Mouse (Mus musculus): ENCODE measurements around the gene Nbas. TPM values are rescaled to one million over a fixed set of nuclear protein-coding genes. Genes with fewer than 3 reads are reported as not detected.

The Nbas gene
- polyA plus RNA-seq, 1 experiment from 2014 or later = 14.0 TPM

- no peak overlapping the region for H3K27ac ChIP-seq
- H3K4me3 ChIP-seq = no peak overlapping the region
- 88% methylated on average over 3 of the region's 3 CpGs for WGBS
- DNase-seq (ENCODE audit: low spot score) = no peak
- H3K4me1 ChIP-seq (replicated peaks) = no peaks in the 10 kb centered on the region
- H3K9me3 ChIP-seq = no peaks in the 10 kb centered on the region
- H3K27me3 ChIP-seq (ENCODE audit: insufficient read depth, poor library complexity, severe bottlenecking) = no peaks in the 10 kb centered on the region
- peaks cover 29% of the 10 kb centered on the region for H3K36me3 ChIP-seq
Measured at GRCm38 (mm10) chr12:13314384-13314783, 45.5 kb downstream of the Nbas start.

- no peak for DNase-seq (ENCODE audit: low spot score)
- no peak overlapping the region for H3K27ac ChIP-seq
- no peaks in the 10 kb centered on the region for H3K4me1 ChIP-seq (replicated peaks)
Measured at GRCm38 (mm10) chr12:13315081-13315480, 46.1 kb downstream of the Nbas start.

GRCm38 (mm10) chr12:13342535-13342934, 73.6 kb downstream of the Nbas start:
- no peaks in the 10 kb centered on the region for H3K9me3 ChIP-seq
- H3K27ac ChIP-seq = no peak overlapping the region
- no peaks in the 10 kb centered on the region for H3K27me3 ChIP-seq (ENCODE audit: insufficient read depth, poor library complexity, severe bottlenecking)
- no peak overlapping the region for H3K4me3 ChIP-seq
- H3K36me3 ChIP-seq = peaks cover 37% of the 10 kb centered on the region
- no peak for DNase-seq (ENCODE audit: low spot score)
- no peaks in the 10 kb centered on the region for H3K4me1 ChIP-seq (replicated peaks)
- 92% methylated on average over 5 of the region's 5 CpGs for WGBS

More at GRCm38 (mm10) chr12:13315081-13315480, 46.1 kb downstream of the Nbas start:
- Histone ChIP-seq H3K4me3 (no peak overlapping the region), H3K36me3 (peaks cover 26% of the 10 kb centered on the region), H3K27me3 (ENCODE audit: insufficient read depth, poor library complexity, severe bottlenecking) (no peaks in the 10 kb centered on the region), H3K9me3 (no peaks in the 10 kb centered on the region)
- WGBS = 94% methylated on average over 1 of the region's 1 CpGs

GRCm38 (mm10) chr12:13356201-13356600, 87.3 kb downstream of the Nbas start:
- no peak for DNase-seq (ENCODE audit: low spot score)
- 96% methylated on average over 10 of the region's 10 CpGs for WGBS

GRCm38 (mm10) chr12:13356769-13357168, 87.8 kb downstream of the Nbas start:
- Histone ChIP-seq H3K36me3 (peaks cover 36% of the 10 kb centered on the region), H3K9me3 (no peaks in the 10 kb centered on the region), H3K27ac (no peak overlapping the region), H3K4me1 (replicated peaks) (peaks cover 11% of the 10 kb centered on the region; the same call in 1 of the 2 replicates), H3K4me3 (no peak overlapping the region), H3K27me3 (ENCODE audit: insufficient read depth, poor library complexity, severe bottlenecking) (no peaks in the 10 kb centered on the region)
- WGBS = 90% methylated on average over 7 of the region's 7 CpGs
- no peak for DNase-seq (ENCODE audit: low spot score)

More at GRCm38 (mm10) chr12:13356201-13356600, 87.3 kb downstream of the Nbas start:
- Histone ChIP-seq H3K4me3 (no peak overlapping the region), H3K4me1 (replicated peaks) (peaks cover 11% of the 10 kb centered on the region; the same call in 1 of the 2 replicates), H3K27me3 (ENCODE audit: insufficient read depth, poor library complexity, severe bottlenecking) (no peaks in the 10 kb centered on the region), H3K27ac (no peak overlapping the region), H3K9me3 (no peaks in the 10 kb centered on the region), H3K36me3 (peaks cover 34% of the 10 kb centered on the region)

- DNase-seq (ENCODE audit: low spot score) = no peak
- no peaks in the 10 kb centered on the region for H3K9me3 ChIP-seq
- H3K36me3 ChIP-seq = peaks cover 41% of the 10 kb centered on the region
- peaks cover 11% of the 10 kb centered on the region; the same call in 1 of the 2 replicates for H3K4me1 ChIP-seq (replicated peaks)
- WGBS = 93% methylated on average over 5 of the region's 5 CpGs
- no peaks in the 10 kb centered on the region for H3K27me3 ChIP-seq (ENCODE audit: insufficient read depth, poor library complexity, severe bottlenecking)
- no peak overlapping the region for H3K27ac ChIP-seq
- no peak overlapping the region for H3K4me3 ChIP-seq
Measured at GRCm38 (mm10) chr12:13357229-13357628, 88.3 kb downstream of the Nbas start.

GRCm38 (mm10) chr12:13358849-13359248, 89.9 kb downstream of the Nbas start:
- Histone ChIP-seq H3K4me3 (no peak overlapping the region), H3K9me3 (no peaks in the 10 kb centered on the region), H3K36me3 (peaks cover 50% of the 10 kb centered on the region), H3K27ac (no peak overlapping the region), H3K4me1 (replicated peaks) (peaks cover 11% of the 10 kb centered on the region; the same call in 1 of the 2 replicates), H3K27me3 (ENCODE audit: insufficient read depth, poor library complexity, severe bottlenecking) (no peaks in the 10 kb centered on the region)
- 83% methylated on average over 4 of the region's 4 CpGs for WGBS
- no peak for DNase-seq (ENCODE audit: low spot score)

GRCm38 (mm10) chr12:13360183-13360811, 91.4 kb downstream of the Nbas start:
- Histone ChIP-seq H3K36me3 (peaks cover 50% of the 10 kb centered on the region), H3K4me3 (no peak overlapping the region), H3K4me1 (replicated peaks) (peaks cover 11% of the 10 kb centered on the region; the same call in 1 of the 2 replicates), H3K27me3 (ENCODE audit: insufficient read depth, poor library complexity, severe bottlenecking) (no peaks in the 10 kb centered on the region), H3K27ac (no peak overlapping the region), H3K9me3 (no peaks in the 10 kb centered on the region)
- 41% methylated on average over 7 of the region's 7 CpGs for WGBS
- no peak for DNase-seq (ENCODE audit: low spot score)

- no peak for DNase-seq (ENCODE audit: low spot score)
- H3K9me3 ChIP-seq = no peaks in the 10 kb centered on the region
- H3K27ac ChIP-seq = no peak overlapping the region
- H3K4me1 ChIP-seq (replicated peaks) = no peaks in the 10 kb centered on the region
- H3K36me3 ChIP-seq = peaks cover 2% of the 10 kb centered on the region
- no peak overlapping the region for H3K4me3 ChIP-seq
- H3K27me3 ChIP-seq (ENCODE audit: insufficient read depth, poor library complexity, severe bottlenecking) = no peaks in the 10 kb centered on the region
- WGBS = 94% methylated on average over 7 of the region's 7 CpGs
Measured at GRCm38 (mm10) chr12:13381580-13381979, 112.6 kb downstream of the Nbas start.

- H3K36me3 ChIP-seq = no peaks in the 10 kb centered on the region
- H3K27me3 ChIP-seq (ENCODE audit: insufficient read depth, poor library complexity, severe bottlenecking) = no peaks in the 10 kb centered on the region
- H3K4me1 ChIP-seq (replicated peaks) = no peaks in the 10 kb centered on the region
- DNase-seq (ENCODE audit: low spot score) = no peak
- no peak overlapping the region for H3K27ac ChIP-seq
- no peaks in the 10 kb centered on the region for H3K9me3 ChIP-seq
- H3K4me3 ChIP-seq = no peak overlapping the region
Measured at GRCm38 (mm10) chr12:13382046-13382445, 113.1 kb downstream of the Nbas start.

GRCm38 (mm10) chr12:13389644-13390043, 120.7 kb downstream of the Nbas start:
- Histone ChIP-seq H3K27me3 (ENCODE audit: insufficient read depth, poor library complexity, severe bottlenecking) (no peaks in the 10 kb centered on the region), H3K36me3 (peaks cover 32% of the 10 kb centered on the region), H3K4me1 (replicated peaks) (no peaks in the 10 kb centered on the region), H3K27ac (no peak overlapping the region), H3K4me3 (no peak overlapping the region), H3K9me3 (no peaks in the 10 kb centered on the region)
- DNase-seq (ENCODE audit: low spot score) = no peak
- 89% methylated on average over 1 of the region's 1 CpGs for WGBS

- no peaks in the 10 kb centered on the region for H3K9me3 ChIP-seq
- no peaks in the 10 kb centered on the region for H3K27me3 ChIP-seq (ENCODE audit: insufficient read depth, poor library complexity, severe bottlenecking)
- H3K36me3 ChIP-seq = no peaks in the 10 kb centered on the region
- no peak overlapping the region for H3K27ac ChIP-seq
- DNase-seq (ENCODE audit: low spot score) = no peak
- no peaks in the 10 kb centered on the region for H3K4me1 ChIP-seq (replicated peaks)
- H3K4me3 ChIP-seq = no peak overlapping the region
Measured at GRCm38 (mm10) chr12:13410191-13410590, 141.3 kb downstream of the Nbas start.

GRCm38 (mm10) chr12:13418651-13419050, 149.7 kb downstream of the Nbas start:
- 89% methylated on average over 2 of the region's 2 CpGs for WGBS
- DNase-seq (ENCODE audit: low spot score) = no peak
- Histone ChIP-seq H3K27ac (no peak overlapping the region), H3K4me3 (no peak overlapping the region), H3K27me3 (ENCODE audit: insufficient read depth, poor library complexity, severe bottlenecking) (no peaks in the 10 kb centered on the region), H3K4me1 (replicated peaks) (no peaks in the 10 kb centered on the region), H3K36me3 (peaks cover 21% of the 10 kb centered on the region), H3K9me3 (no peaks in the 10 kb centered on the region)

- Histone ChIP-seq H3K27ac (no peak overlapping the region), H3K9me3 (no peaks in the 10 kb centered on the region), H3K36me3 (peaks cover 24% of the 10 kb centered on the region), H3K27me3 (ENCODE audit: insufficient read depth, poor library complexity, severe bottlenecking) (no peaks in the 10 kb centered on the region), H3K4me3 (no peak overlapping the region), H3K4me1 (replicated peaks) (no peaks in the 10 kb centered on the region)
- WGBS = 82% methylated on average over 1 of the region's 1 CpGs
- DNase-seq (ENCODE audit: low spot score) = no peak
Measured at GRCm38 (mm10) chr12:13430219-13430618, 161.3 kb downstream of the Nbas start.

Measured in hindbrain, embryonic 10.5 days (tissue).